Mouse (Mus musculus): Measurements from ENCODE around the gene Rbpms2. TPM values are rescaled to one million over a fixed set of nuclear protein-coding genes. Genes with fewer than 3 reads are reported as not detected.

The Rbpms2 gene
- polyA plus RNA-seq, 1 experiment from 2014 or later, result 23.7 TPM

GRCm38 (mm10) chr9:65676358-65677118 is 47.1 kb downstream of the Rbpms2 start:
- H3K9me3 ChIP-seq (ENCODE audit: control insufficient read depth, low read length), result no peaks in the 10 kb centered on the region
- ATAC-seq (ENCODE audit: low FRiP score), result peak; percentile 97
- DNase-seq (ENCODE audit: low spot score), result peak; percentile 98
- no peaks in the 10 kb centered on the region for H3K27me3 ChIP-seq (ENCODE audit: control insufficient read depth, insufficient read depth, low read length)
- no peaks in the 10 kb centered on the region for H3K36me3 ChIP-seq (ENCODE audit: control insufficient read depth, insufficient read depth, low read length)
- peak overlapping the region; percentile 66 for H3K4me3 ChIP-seq (ENCODE audit: low read depth, low read length)
- under 1% methylated on average over 41 of the region's 51 CpGs for WGBS
- peak overlapping the region; percentile 6; the same call in 1 of the 2 replicates for H3K27ac ChIP-seq (ENCODE audit: low read depth, low read length)
- peak overlapping the region; percentile 73 for H3K4me2 ChIP-seq (replicated peaks; ENCODE audit: low read depth, low read length)
- H3K4me1 ChIP-seq (replicated peaks; ENCODE audit: control insufficient read depth, insufficient read depth, low read length), result peaks cover 5% of the 10 kb centered on the region; the same call in 1 of the 2 replicates
- peak overlapping the region; percentile 66 for H3K9ac ChIP-seq (ENCODE audit: low read depth, low read length)

- Histone ChIP-seq H3K27ac (ENCODE audit: low read depth, low read length) (peak overlapping the region; percentile 6; the same call in 1 of the 2 replicates), H3K36me3 (ENCODE audit: control insufficient read depth, insufficient read depth, low read length) (no peaks in the 10 kb centered on the region), H3K4me2 (replicated peaks; ENCODE audit: low read depth, low read length) (peak overlapping the region; percentile 73), H3K4me3 (ENCODE audit: low read depth, low read length) (peak overlapping the region; percentile 66), H3K9ac (ENCODE audit: low read depth, low read length) (peak overlapping the region; percentile 66), H3K9me3 (ENCODE audit: control insufficient read depth, low read length) (no peaks in the 10 kb centered on the region), H3K4me1 (replicated peaks; ENCODE audit: control insufficient read depth, insufficient read depth, low read length) (peaks cover 5% of the 10 kb centered on the region; the same call in 1 of the 2 replicates), H3K27me3 (ENCODE audit: control insufficient read depth, insufficient read depth, low read length) (no peaks in the 10 kb centered on the region)
- 1% methylated on average over 3 of the region's 3 CpGs for WGBS
- DNase-seq (ENCODE audit: low spot score) (no peak), ATAC-seq (ENCODE audit: low FRiP score) (no peak)
Observed at GRCm38 (mm10) chr9:65677119-65677462, 47.6 kb downstream of the Rbpms2 start.

GRCm38 (mm10) chr9:65679181-65679761 is 49.8 kb downstream of the Rbpms2 start:
- ATAC-seq (ENCODE audit: low FRiP score) (no peak), DNase-seq (ENCODE audit: low spot score) (no peak)
- WGBS, result 32% methylated on average over 5 of the region's 5 CpGs
- H3K36me3 ChIP-seq (ENCODE audit: control insufficient read depth, insufficient read depth, low read length), result no peaks in the 10 kb centered on the region
- H3K27me3 ChIP-seq (ENCODE audit: control insufficient read depth, insufficient read depth, low read length), result no peaks in the 10 kb centered on the region
- peak overlapping the region; percentile 8 for H3K4me2 ChIP-seq (replicated peaks; ENCODE audit: low read depth, low read length)
- peak overlapping the region; percentile 10; the same call in 1 of the 2 replicates for H3K4me3 ChIP-seq (ENCODE audit: low read depth, low read length)
- H3K27ac ChIP-seq (ENCODE audit: low read depth, low read length), result no peak overlapping the region
- H3K9me3 ChIP-seq (ENCODE audit: control insufficient read depth, low read length), result no peaks in the 10 kb centered on the region
- no peak overlapping the region for H3K9ac ChIP-seq (ENCODE audit: low read depth, low read length)
- peaks cover 5% of the 10 kb centered on the region; the same call in 1 of the 2 replicates for H3K4me1 ChIP-seq (replicated peaks; ENCODE audit: control insufficient read depth, insufficient read depth, low read length)

GRCm38 (mm10) chr9:65680938-65681633 is 51.6 kb downstream of the Rbpms2 start:
- Histone ChIP-seq H3K4me3 (ENCODE audit: low read depth, low read length) (no peak overlapping the region), H3K36me3 (ENCODE audit: control insufficient read depth, insufficient read depth, low read length) (no peaks in the 10 kb centered on the region), H3K27ac (ENCODE audit: low read depth, low read length) (no peak overlapping the region), H3K9ac (ENCODE audit: low read depth, low read length) (no peak overlapping the region), H3K9me3 (ENCODE audit: control insufficient read depth, low read length) (no peaks in the 10 kb centered on the region), H3K4me1 (replicated peaks; ENCODE audit: control insufficient read depth, insufficient read depth, low read length) (peaks cover 5% of the 10 kb centered on the region; the same call in 1 of the 2 replicates), H3K27me3 (ENCODE audit: control insufficient read depth, insufficient read depth, low read length) (no peaks in the 10 kb centered on the region), H3K4me2 (replicated peaks; ENCODE audit: low read depth, low read length) (no peak overlapping the region)
- WGBS, result 89% methylated on average over 4 of the region's 4 CpGs
- DNase-seq (ENCODE audit: low spot score) (no peak), ATAC-seq (ENCODE audit: low FRiP score) (no peak)

GRCm38 (mm10) chr9:65681634-65681940 is 52.1 kb downstream of the Rbpms2 start:
- no peak overlapping the region for H3K9ac ChIP-seq (ENCODE audit: low read depth, low read length)
- no peak for ATAC-seq (ENCODE audit: low FRiP score)

GRCm38 (mm10) chr9:65682183-65682582 is 52.7 kb downstream of the Rbpms2 start:
- no peak overlapping the region for H3K9ac ChIP-seq (ENCODE audit: low read depth, low read length)
- WGBS, result 87% methylated on average over 3 of the region's 3 CpGs
- H3K36me3 ChIP-seq (ENCODE audit: control insufficient read depth, insufficient read depth, low read length), result no peaks in the 10 kb centered on the region

More at GRCm38 (mm10) chr9:65681634-65681940, 52.1 kb downstream of the Rbpms2 start:
- no peaks in the 10 kb centered on the region for H3K9me3 ChIP-seq (ENCODE audit: control insufficient read depth, low read length)
- no peaks in the 10 kb centered on the region for H3K36me3 ChIP-seq (ENCODE audit: control insufficient read depth, insufficient read depth, low read length)
- no peak overlapping the region for H3K27ac ChIP-seq (ENCODE audit: low read depth, low read length)
- H3K27me3 ChIP-seq (ENCODE audit: control insufficient read depth, insufficient read depth, low read length), result no peaks in the 10 kb centered on the region
- no peak overlapping the region for H3K4me3 ChIP-seq (ENCODE audit: low read depth, low read length)
- DNase-seq (ENCODE audit: low spot score), result no peak
- H3K4me1 ChIP-seq (replicated peaks; ENCODE audit: control insufficient read depth, insufficient read depth, low read length), result peaks cover 5% of the 10 kb centered on the region; the same call in 1 of the 2 replicates
- WGBS, result 92% methylated on average over 2 of the region's 2 CpGs
- H3K4me2 ChIP-seq (replicated peaks; ENCODE audit: low read depth, low read length), result no peak overlapping the region

GRCm38 (mm10) chr9:65682994-65683393 is 53.5 kb downstream of the Rbpms2 start:
- no peak overlapping the region for H3K27ac ChIP-seq (ENCODE audit: low read depth, low read length)
- no peaks in the 10 kb centered on the region for H3K4me1 ChIP-seq (replicated peaks; ENCODE audit: control insufficient read depth, insufficient read depth, low read length)
- H3K4me3 ChIP-seq (ENCODE audit: low read depth, low read length), result no peak overlapping the region
- no peak overlapping the region for H3K9ac ChIP-seq (ENCODE audit: low read depth, low read length)
- no peak overlapping the region for H3K4me2 ChIP-seq (replicated peaks; ENCODE audit: low read depth, low read length)
- ATAC-seq (ENCODE audit: low FRiP score) (no peak), DNase-seq (ENCODE audit: low spot score) (peak; percentile 49)
- 84% methylated on average over 1 of the region's 1 CpGs for WGBS
- no peaks in the 10 kb centered on the region for H3K9me3 ChIP-seq (ENCODE audit: control insufficient read depth, low read length)
- H3K36me3 ChIP-seq (ENCODE audit: control insufficient read depth, insufficient read depth, low read length), result no peaks in the 10 kb centered on the region
- no peaks in the 10 kb centered on the region for H3K27me3 ChIP-seq (ENCODE audit: control insufficient read depth, insufficient read depth, low read length)

More at GRCm38 (mm10) chr9:65682183-65682582, 52.7 kb downstream of the Rbpms2 start:
- no peaks in the 10 kb centered on the region for H3K27me3 ChIP-seq (ENCODE audit: control insufficient read depth, insufficient read depth, low read length)
- peaks cover 2% of the 10 kb centered on the region; the same call in 1 of the 2 replicates for H3K4me1 ChIP-seq (replicated peaks; ENCODE audit: control insufficient read depth, insufficient read depth, low read length)
- no peak overlapping the region for H3K4me3 ChIP-seq (ENCODE audit: low read depth, low read length)
- no peak overlapping the region for H3K4me2 ChIP-seq (replicated peaks; ENCODE audit: low read depth, low read length)
- H3K9me3 ChIP-seq (ENCODE audit: control insufficient read depth, low read length), result no peaks in the 10 kb centered on the region
- ATAC-seq (ENCODE audit: low FRiP score), result no peak
- DNase-seq (ENCODE audit: low spot score), result no peak
- no peak overlapping the region for H3K27ac ChIP-seq (ENCODE audit: low read depth, low read length)

- Histone ChIP-seq H3K36me3 (ENCODE audit: control insufficient read depth, insufficient read depth, low read length) (no peaks in the 10 kb centered on the region), H3K9me3 (ENCODE audit: control insufficient read depth, low read length) (no peaks in the 10 kb centered on the region), H3K4me2 (replicated peaks; ENCODE audit: low read depth, low read length) (no peak overlapping the region), H3K4me3 (ENCODE audit: low read depth, low read length) (no peak overlapping the region), H3K27me3 (ENCODE audit: control insufficient read depth, insufficient read depth, low read length) (no peaks in the 10 kb centered on the region), H3K27ac (ENCODE audit: low read depth, low read length) (no peak overlapping the region), H3K4me1 (replicated peaks; ENCODE audit: control insufficient read depth, insufficient read depth, low read length) (no peaks in the 10 kb centered on the region), H3K9ac (ENCODE audit: low read depth, low read length) (no peak overlapping the region)
- DNase-seq (ENCODE audit: low spot score), result no peak
- WGBS, result 94% methylated on average over 2 of the region's 2 CpGs
- no peak for ATAC-seq (ENCODE audit: low FRiP score)
Observed at GRCm38 (mm10) chr9:65684704-65685103, 55.3 kb downstream of the Rbpms2 start.
